Mouse (Mus musculus): Measurements from ENCODE around the gene Gm20696.
A peak's percentile ranks its signal among the peaks of the same experiment; 100 is the strongest.

Gene Gm20696

GRCm38 (mm10) chr6:99519052-99519451 lies 147.5 kb downstream of the Gm20696 start:
- no peak for DNase-seq

GRCm38 (mm10) chr6:99515667-99516199 lies 150.9 kb downstream of the Gm20696 start:
- no peak for DNase-seq

- no peak for DNase-seq
Measured at GRCm38 (mm10) chr6:99511862-99512261, 154.7 kb downstream of the Gm20696 start.

- DNase-seq, result peak; percentile 83 to 86
Measured at GRCm38 (mm10) chr6:99509189-99509592, 157.4 kb downstream of the Gm20696 start.

- DNase-seq, result no peak
Measured at GRCm38 (mm10) chr6:99506816-99507215, 159.8 kb downstream of the Gm20696 start.

GRCm38 (mm10) chr6:99503741-99504140 lies 162.9 kb downstream of the Gm20696 start:
- no peak for DNase-seq

GRCm38 (mm10) chr6:99502727-99503126 lies 163.9 kb downstream of the Gm20696 start:
- DNase-seq, result no peak

GRCm38 (mm10) chr6:99502314-99502713 lies 164.3 kb downstream of the Gm20696 start:
- DNase-seq, result no peak

GRCm38 (mm10) chr6:99500570-99501270 lies 165.9 kb downstream of the Gm20696 start:
- no peak for DNase-seq

- DNase-seq, result no peak
Measured at GRCm38 (mm10) chr6:99498082-99498481, 168.5 kb downstream of the Gm20696 start.

GRCm38 (mm10) chr6:99496114-99496513 lies 170.5 kb downstream of the Gm20696 start:
- no peak for DNase-seq

GRCm38 (mm10) chr6:99492937-99493336 lies 173.7 kb downstream of the Gm20696 start:
- no peak for DNase-seq

GRCm38 (mm10) chr6:99491979-99492544 lies 174.5 kb downstream of the Gm20696 start:
- no peak for DNase-seq

- DNase-seq, result no peak
Measured at GRCm38 (mm10) chr6:99491146-99491545, 175.5 kb downstream of the Gm20696 start.

- no peak for DNase-seq
Measured at GRCm38 (mm10) chr6:99489900-99490648, 176.5 kb downstream of the Gm20696 start.

GRCm38 (mm10) chr6:99489423-99489822 lies 177.2 kb downstream of the Gm20696 start:
- DNase-seq, result no peak

- DNase-seq, result peak; percentile 42 to 54
Measured at GRCm38 (mm10) chr6:99485884-99486640, 180.5 kb downstream of the Gm20696 start.

GRCm38 (mm10) chr6:99485217-99485883 lies 181.2 kb downstream of the Gm20696 start:
- DNase-seq, result peak; percentile 25 to 43

GRCm38 (mm10) chr6:99484884-99485216 lies 181.7 kb downstream of the Gm20696 start:
- no peak for DNase-seq

- no peak for DNase-seq
Measured at GRCm38 (mm10) chr6:99484197-99484725, 182.3 kb downstream of the Gm20696 start.

- DNase-seq, result no peak
Measured at GRCm38 (mm10) chr6:99483556-99483955, 183.0 kb downstream of the Gm20696 start.

- DNase-seq, result no peak
Measured at GRCm38 (mm10) chr6:99481568-99481967, 185.0 kb downstream of the Gm20696 start.

All from cerebellum, adult 18-20 months (tissue).